Mouse (Mus musculus) gastrocnemius, postnatal 14 days (tissue): Measurements from ENCODE around the gene Ffar1. TPM values are rescaled to one million over a fixed set of nuclear protein-coding genes. Genes with fewer than 3 reads are reported as not detected.

Experiments used
- DNase-seq: peaks from one replicate; pipeline ENCODE4 v3.0.0; 2021; ENCODE audit warnings: mixed read lengths
- intact Hi-C: fragments of 180-260 bp; cut with DNase I; formaldehyde crosslinking; loops from one replicate; pipeline ENCODE4 v1.15.1; 2025; ENCODE audit warnings: low total_unique reads
- total RNA-seq, 2 experiments: library from RNA; stranded (reverse); gene quantifications; 2 replicates each; pipeline ENCODE4 v1.2.3; 2021

The Ffar1 gene
- total RNA-seq, 2 experiments from 2014 or later = not detected

- no peak for DNase-seq
- intact Hi-C loops = no loop called here
These were observed 49.0 kb downstream of the Ffar1 start for GRCm38 (mm10) chr7:30812291-30812807.

- intact Hi-C loops = no loop called here
- no peak for DNase-seq
These were observed 49.5 kb downstream of the Ffar1 start for GRCm38 (mm10) chr7:30811757-30812290.

- DNase-seq = no peak
- intact Hi-C loops = no loop called here
These were observed 51.0 kb downstream of the Ffar1 start for GRCm38 (mm10) chr7:30810319-30810718.

Other genes starting within 250 kb of the Ffar1 start
- gene Upk1a, start 248.7 kb downstream of the Ffar1 start, total RNA-seq = under 1 TPM; 0.14 to 0.16 TPM
- gene Cox6b1, start 235.4 kb downstream of the Ffar1 start, total RNA-seq = 1,000 to 10,000 TPM; 1,322 to 1,882 TPM
- gene Etv2, start 225.7 kb downstream of the Ffar1 start, total RNA-seq = not detected
- 10 to 100 TPM; 35.4 to 37.3 TPM for gene Rbm42, start 211.2 kb downstream of the Ffar1 start, total RNA-seq
- gene Haus5, start 196.6 kb downstream of the Ffar1 start, total RNA-seq = 1 to 10 TPM; 2.8 to 2.9 TPM
- 1 to 10 TPM; 2.3 to 2.6 TPM for gene Pmis2, start 190.0 kb downstream of the Ffar1 start, total RNA-seq
- not detected for gene 2200002J24Rik, start 162.6 kb downstream of the Ffar1 start, total RNA-seq
- under 1 TPM; 0.16 to 0.41 TPM for gene Atp4a, start 149.4 kb downstream of the Ffar1 start, total RNA-seq
- gene Tmem147, start 132.0 kb downstream of the Ffar1 start, total RNA-seq = 100 to 1,000 TPM; 222 to 233 TPM
- not detected for gene Gapdhs, start 117.9 kb downstream of the Ffar1 start, total RNA-seq
- 1 to 10 TPM; 3.7 to 4.1 TPM for gene Sbsn, start 110.1 kb downstream of the Ffar1 start, total RNA-seq
- gene Dmkn, start 97.8 kb downstream of the Ffar1 start, total RNA-seq = under 1 TPM in 1 of 2 experiments, not detected in 1; 0.57 TPM
- gene Krtdap, start 73.7 kb downstream of the Ffar1 start, total RNA-seq = 1 to 10 TPM; 3.4 to 3.6 TPM
- gene Ffar2, start 37.8 kb downstream of the Ffar1 start, total RNA-seq = under 1 TPM in 1 of 2 experiments, not detected in 1; 0.16 TPM
- not detected for gene Ffar3, start 5.4 kb downstream of the Ffar1 start, total RNA-seq
- under 1 TPM in 1 of 2 experiments, not detected in 1; 0.29 TPM for gene Cd22, start 18.8 kb upstream of the Ffar1 start, total RNA-seq
- gene Mag, start 53.3 kb upstream of the Ffar1 start, total RNA-seq = 1 to 10 TPM; 3.5 to 9.6 TPM
- not detected for gene Hamp2, start 63.1 kb upstream of the Ffar1 start, total RNA-seq
- not detected for gene Hamp, start 82.5 kb upstream of the Ffar1 start, total RNA-seq
- 10 to 100 TPM; 68.9 to 70.5 TPM for gene Usf2, start 95.2 kb upstream of the Ffar1 start, total RNA-seq
- gene Lsr, start 111.9 kb upstream of the Ffar1 start, total RNA-seq = under 1 TPM; 0.35 to 0.47 TPM
- gene Fam187b, start 112.2 kb upstream of the Ffar1 start, total RNA-seq = under 1 TPM in 1 of 2 experiments, not detected in 1; 0.23 TPM
- gene Fxyd5, start 180.9 kb upstream of the Ffar1 start, total RNA-seq = 10 to 100 TPM; 12.6 to 14.3 TPM
- gene Fxyd7, start 189.9 kb upstream of the Ffar1 start, total RNA-seq = 1 to 10 TPM; 2.0 to 2.1 TPM
- gene Fxyd1, start 195.6 kb upstream of the Ffar1 start, total RNA-seq = 1,000 to 10,000 TPM; 1,292 to 1,295 TPM
- gene Lgi4, start 197.8 kb upstream of the Ffar1 start, total RNA-seq = 1 to 10 TPM; 6.2 to 8.7 TPM
- gene Fxyd3, start 215.1 kb upstream of the Ffar1 start, total RNA-seq = 1 to 10 TPM; 1.9 to 3.3 TPM